Mouse (Mus musculus): ENCODE data around the gene Prkci. TPM values are rescaled to one million over a fixed set of nuclear protein-coding genes. Genes with fewer than 3 reads are reported as not detected.

The Prkci gene
- polyA plus RNA-seq, 2 experiments = 45.3 to 45.5 TPM

GRCm38 (mm10) chr3:31068482-31068881 lies 72.9 kb downstream of the Prkci start:
- Histone ChIP-seq H3K4me3 (replicated peaks; ENCODE audit: low read length) (no peak overlapping the region), H3K27me3 (ENCODE audit: control insufficient read depth, insufficient read depth, low read length) (no peaks in the 10 kb centered on the region), H3K27ac (replicated peaks; ENCODE audit: low read depth, low read length) (no peak overlapping the region), H3K9me3 (ENCODE audit: control insufficient read depth, low read length) (no peaks in the 10 kb centered on the region), H3K9ac (ENCODE audit: low read depth, low read length, severe bottlenecking) (no peak overlapping the region), H3K36me3 (ENCODE audit: control insufficient read depth, insufficient read depth, low read length) (no peaks in the 10 kb centered on the region), H3K4me1 (ENCODE audit: control insufficient read depth, insufficient read depth, low read length) (no peaks in the 10 kb centered on the region), H3K4me2 (replicated peaks; ENCODE audit: low read depth, low read length, severe bottlenecking) (no peak overlapping the region)
- WGBS = 84% methylated on average over 7 of the region's 7 CpGs
- ATAC-seq (ENCODE audit: low FRiP score, low read depth) (no peak), DNase-seq (ENCODE audit: low spot score) (no peak)
- TF ChIP-seq POLR2A (IDR thresholded peaks at IDR 0.05; ENCODE audit: borderline replicate concordance, extremely low read depth, insufficient read depth, insufficient read length) = no peak

- 60% methylated on average over 14 of the region's 14 CpGs for WGBS
- no peaks in the 10 kb centered on the region for H3K9me3 ChIP-seq (ENCODE audit: control insufficient read depth, low read length)
- H3K4me1 ChIP-seq (ENCODE audit: control insufficient read depth, insufficient read depth, low read length) = no peaks in the 10 kb centered on the region
- H3K4me2 ChIP-seq (replicated peaks; ENCODE audit: low read depth, low read length, severe bottlenecking) = no peak overlapping the region; the same call in 1 of the 2 replicates
- no peak overlapping the region for H3K27ac ChIP-seq (replicated peaks; ENCODE audit: low read depth, low read length)
- H3K36me3 ChIP-seq (ENCODE audit: control insufficient read depth, insufficient read depth, low read length) = no peaks in the 10 kb centered on the region
- H3K4me3 ChIP-seq (replicated peaks; ENCODE audit: low read length) = no peak overlapping the region
- no peak for TF ChIP-seq POLR2A (IDR thresholded peaks at IDR 0.05; ENCODE audit: borderline replicate concordance, extremely low read depth, insufficient read depth, insufficient read length)
- no peaks in the 10 kb centered on the region for H3K27me3 ChIP-seq (ENCODE audit: control insufficient read depth, insufficient read depth, low read length)
- no peak overlapping the region for H3K9ac ChIP-seq (ENCODE audit: low read depth, low read length, severe bottlenecking)
- DNase-seq (ENCODE audit: low spot score) (no peak), ATAC-seq (ENCODE audit: low FRiP score, low read depth) (no peak)
These were observed 76.3 kb downstream of the Prkci start for GRCm38 (mm10) chr3:31071804-31072203.

GRCm38 (mm10) chr3:31075808-31076207 lies 80.3 kb downstream of the Prkci start:
- DNase-seq (ENCODE audit: low spot score) = no peak
- Histone ChIP-seq H3K4me2 (replicated peaks; ENCODE audit: low read depth, low read length, severe bottlenecking) (no peak overlapping the region), H3K27ac (replicated peaks; ENCODE audit: low read depth, low read length) (no peak overlapping the region), H3K27me3 (ENCODE audit: control insufficient read depth, insufficient read depth, low read length) (no peaks in the 10 kb centered on the region), H3K4me3 (replicated peaks; ENCODE audit: low read length) (no peak overlapping the region), H3K36me3 (ENCODE audit: control insufficient read depth, insufficient read depth, low read length) (no peaks in the 10 kb centered on the region), H3K9ac (ENCODE audit: low read depth, low read length, severe bottlenecking) (no peak overlapping the region), H3K4me1 (ENCODE audit: control insufficient read depth, insufficient read depth, low read length) (no peaks in the 10 kb centered on the region), H3K9me3 (ENCODE audit: control insufficient read depth, low read length) (no peaks in the 10 kb centered on the region)
- 72% methylated on average over 11 of the region's 11 CpGs for WGBS
- no peak for TF ChIP-seq POLR2A (IDR thresholded peaks at IDR 0.05; ENCODE audit: borderline replicate concordance, extremely low read depth, insufficient read depth, insufficient read length)
- ATAC-seq (ENCODE audit: low FRiP score, low read depth) = no peak

GRCm38 (mm10) chr3:31077068-31077703 lies 81.6 kb downstream of the Prkci start:
- TF ChIP-seq POLR2A (IDR thresholded peaks at IDR 0.05; ENCODE audit: borderline replicate concordance, extremely low read depth, insufficient read depth, insufficient read length) = no peak
- Histone ChIP-seq H3K4me3 (replicated peaks; ENCODE audit: low read length) (no peak overlapping the region), H3K27me3 (ENCODE audit: control insufficient read depth, insufficient read depth, low read length) (no peaks in the 10 kb centered on the region), H3K9me3 (ENCODE audit: control insufficient read depth, low read length) (no peaks in the 10 kb centered on the region), H3K36me3 (ENCODE audit: control insufficient read depth, insufficient read depth, low read length) (no peaks in the 10 kb centered on the region), H3K4me1 (ENCODE audit: control insufficient read depth, insufficient read depth, low read length) (no peaks in the 10 kb centered on the region), H3K9ac (ENCODE audit: low read depth, low read length, severe bottlenecking) (no peak overlapping the region), H3K4me2 (replicated peaks; ENCODE audit: low read depth, low read length, severe bottlenecking) (no peak overlapping the region), H3K27ac (replicated peaks; ENCODE audit: low read depth, low read length) (no peak overlapping the region)
- no peak for DNase-seq (ENCODE audit: low spot score)
- WGBS = 86% methylated on average over 6 of the region's 6 CpGs
- no peak for ATAC-seq (ENCODE audit: low FRiP score, low read depth)

- Histone ChIP-seq H3K9me3 (ENCODE audit: control insufficient read depth, low read length) (no peaks in the 10 kb centered on the region), H3K27me3 (ENCODE audit: control insufficient read depth, insufficient read depth, low read length) (no peaks in the 10 kb centered on the region), H3K4me1 (ENCODE audit: control insufficient read depth, insufficient read depth, low read length) (peaks cover 9% of the 10 kb centered on the region), H3K9ac (ENCODE audit: low read depth, low read length, severe bottlenecking) (no peak overlapping the region), H3K36me3 (ENCODE audit: control insufficient read depth, insufficient read depth, low read length) (no peaks in the 10 kb centered on the region), H3K27ac (replicated peaks; ENCODE audit: low read depth, low read length) (no peak overlapping the region), H3K4me3 (replicated peaks; ENCODE audit: low read length) (no peak overlapping the region), H3K4me2 (replicated peaks; ENCODE audit: low read depth, low read length, severe bottlenecking) (no peak overlapping the region)
- ATAC-seq (ENCODE audit: low FRiP score, low read depth) (no peak), DNase-seq (ENCODE audit: low spot score) (no peak)
- WGBS = 80% methylated on average over 10 of the region's 10 CpGs
- no peak for TF ChIP-seq POLR2A (IDR thresholded peaks at IDR 0.05; ENCODE audit: borderline replicate concordance, extremely low read depth, insufficient read depth, insufficient read length)
These were observed 83.9 kb downstream of the Prkci start for GRCm38 (mm10) chr3:31079450-31079849.
